Mouse (Mus musculus) large intestine, adult 2 months (tissue): ENCODE data around the gene Cluh. TPM values are rescaled to one million over a fixed set of nuclear protein-coding genes. Genes with fewer than 3 reads are reported as not detected.

Experiments used
- DNase-seq: peaks from one replicate; pipeline ENCODE4 v3.0.0-alpha.2; 2012; ENCODE audit warnings: low read depth, low spot score
- WGBS: fragments of 180-500 bp; shearing (Covaris S2); methylation state at CpG from one replicate; pipeline ENCODE4 v1.1.7; 2018; 5-methylcytosine and 5-hydroxymethylcytosine counted together
- polyA plus RNA-seq: library from polyadenylated mRNA; depleted of rRNA; stranded (reverse); fragments of >200 nt; gene quantifications from 2 replicates; pipeline ENCODE4 v1.2.3, GENCODE M21; 2012

Gene Cluh
- polyA plus RNA-seq, 1 experiment: 72.5 TPM

GRCm38 (mm10) chr11:74638791-74639411 lies 10.4 kb upstream of the Cluh start:
- DNase-seq: no peak
- 6% methylated on average over 9 of the region's 9 CpGs for WGBS

GRCm38 (mm10) chr11:74639628-74640027 lies 9.7 kb upstream of the Cluh start:
- DNase-seq: no peak
- 23% methylated on average over 1 of the region's 1 CpGs for WGBS

GRCm38 (mm10) chr11:74647966-74648365 lies 1.3 kb upstream of the Cluh start:
- DNase-seq: no peak
- 56% methylated on average over 1 of the region's 1 CpGs for WGBS

GRCm38 (mm10) chr11:74648676-74649075 lies 619 bp upstream of the Cluh start:
- DNase-seq: no peak
- WGBS: 9% methylated on average over 1 of the region's 1 CpGs

GRCm38 (mm10) chr11:74649647-74650551 lies 604 bp downstream of the Cluh start:
- 1% methylated on average over 53 of the region's 53 CpGs for WGBS
- peak; percentile 37 for DNase-seq

GRCm38 (mm10) chr11:74650576-74651100 lies 1.3 kb downstream of the Cluh start:
- no peak for DNase-seq
- WGBS: 26% methylated on average over 4 of the region's 4 CpGs

- DNase-seq: no peak
- 59% methylated on average over 4 of the region's 4 CpGs for WGBS
Observed at GRCm38 (mm10) chr11:74652791-74653191, 3.5 kb downstream of the Cluh start.

GRCm38 (mm10) chr11:74653385-74653784 lies 4.1 kb downstream of the Cluh start:
- no peak for DNase-seq
- 50% methylated on average over 6 of the region's 6 CpGs for WGBS

- WGBS: 65% methylated on average over 3 of the region's 3 CpGs
- DNase-seq: no peak
Observed at GRCm38 (mm10) chr11:74655941-74656340, 6.6 kb downstream of the Cluh start.

- WGBS: 84% methylated on average over 13 of the region's 13 CpGs
- no peak for DNase-seq
Observed at GRCm38 (mm10) chr11:74660336-74660735, 11.0 kb downstream of the Cluh start.

- no peak for DNase-seq
- 89% methylated on average over 19 of the region's 19 CpGs for WGBS
Observed at GRCm38 (mm10) chr11:74661641-74662040, 12.3 kb downstream of the Cluh start.

GRCm38 (mm10) chr11:74662221-74662620 lies 12.9 kb downstream of the Cluh start:
- WGBS: 73% methylated on average over 6 of the region's 6 CpGs
- DNase-seq: no peak

GRCm38 (mm10) chr11:74664279-74664678 lies 15.0 kb downstream of the Cluh start:
- no peak for DNase-seq
- 78% methylated on average over 3 of the region's 3 CpGs for WGBS

- DNase-seq: no peak
- 83% methylated on average over 8 of the region's 8 CpGs for WGBS
Observed at GRCm38 (mm10) chr11:74664906-74665305, 15.6 kb downstream of the Cluh start.

GRCm38 (mm10) chr11:74665631-74666283 lies 16.5 kb downstream of the Cluh start:
- 87% methylated on average over 17 of the region's 17 CpGs for WGBS
- DNase-seq: no peak

- 90% methylated on average over 5 of the region's 5 CpGs for WGBS
- no peak for DNase-seq
Observed at GRCm38 (mm10) chr11:74666284-74666652, 17.0 kb downstream of the Cluh start.

GRCm38 (mm10) chr11:74666776-74667581 lies 17.7 kb downstream of the Cluh start:
- WGBS: 88% methylated on average over 14 of the region's 14 CpGs
- DNase-seq: no peak

GRCm38 (mm10) chr11:74667582-74668010 lies 18.3 kb downstream of the Cluh start:
- WGBS: 85% methylated on average over 13 of the region's 13 CpGs
- no peak for DNase-seq

GRCm38 (mm10) chr11:74668466-74668865 lies 19.2 kb downstream of the Cluh start:
- no peak for DNase-seq
- 83% methylated on average over 5 of the region's 5 CpGs for WGBS
